Mouse (Mus musculus) lung, embryonic 15.5 days (tissue): ENCODE measurements at regions not wholly inside any gene's neighbourhood (a gene's known extent, or its start where the extent isn't known, plus 50 kb on each side); places are given as distances from the start of the nearest gene placed in this dataset.
A peak's percentile ranks its signal among the peaks of the same experiment; 100 is the strongest.

ENCODE experiments used
- ATAC-seq: fragments of 200-750 bp; cut with Nextera tagmentation; 2 replicates; pipeline ENCODE4 v1.8.0; 2017; ENCODE audit warnings: moderate number of reproducible peaks, borderline replicate concordance; ENCODE audit not compliant: low FRiP score, low TSS enrichment; ENCODE audit errors: extremely low read depth
- H3K27ac ChIP-seq: fragments of 300-500 bp; sonication (generic); 2 replicates; pipeline ENCODE4 v1.5.1; 2015; ENCODE audit warnings: moderate library complexity, mild to moderate bottlenecking, inconsistent platforms
- H3K27me3 ChIP-seq: fragments of 300-500 bp; sonication (generic); 2 replicates; pipeline ENCODE4 v1.6.1; 2015; ENCODE audit warnings: inconsistent platforms
- H3K36me3 ChIP-seq: fragments of 300-500 bp; sonication (generic); 2 replicates; pipeline ENCODE4 v1.6.1; 2015; ENCODE audit warnings: inconsistent platforms
- H3K4me1 ChIP-seq: fragments of 300-500 bp; sonication (generic); 2 replicates; pipeline ENCODE4 v1.6.1; 2015; ENCODE audit warnings: inconsistent platforms
- H3K4me2 ChIP-seq: fragments of 300-500 bp; sonication (generic); 2 replicates; pipeline ENCODE4 v1.6.1; 2015; ENCODE audit warnings: inconsistent platforms, mild to moderate bottlenecking, moderate library complexity
- H3K4me3 ChIP-seq: fragments of 300-500 bp; sonication (generic); 2 replicates; pipeline ENCODE4 v1.5.1; 2015; ENCODE audit warnings: mild to moderate bottlenecking, inconsistent platforms
- H3K9ac ChIP-seq: fragments of 300-500 bp; sonication (generic); 2 replicates; pipeline ENCODE4 v1.6.1; 2015; ENCODE audit warnings: inconsistent platforms
- H3K9me3 ChIP-seq: fragments of 300-500 bp; sonication (generic); 2 replicates; pipeline ENCODE4 v1.6.1; 2016; ENCODE audit warnings: inconsistent platforms
- WGBS: fragments of 180-500 bp; shearing (Covaris S2); methylation state at CpG from one replicate; pipeline ENCODE4 v1.1.7; 2015; 5-methylcytosine and 5-hydroxymethylcytosine counted together

- Histone ChIP-seq H3K27me3 (no peaks in the 10 kb centered on the region), H3K9ac (no peak overlapping the region), H3K4me3 (no peak overlapping the region), H3K27ac (no peak overlapping the region), H3K4me1 (no peaks in the 10 kb centered on the region), H3K36me3 (no peaks in the 10 kb centered on the region), H3K9me3 (no peaks in the 10 kb centered on the region), H3K4me2 (no peak overlapping the region)
- WGBS = 64% methylated on average over 2 of the region's 2 CpGs
- ATAC-seq = no peak
Observed at GRCm38 (mm10) chr1:152313480-152313879, 73.0 kb downstream of the Tsen15 start.

GRCm38 (mm10) chr1:152305461-152305860 is 81.0 kb downstream of the Tsen15 start:
- no peaks in the 10 kb centered on the region for H3K36me3 ChIP-seq
- ATAC-seq = no peak
- WGBS = 87% methylated on average over 3 of the region's 3 CpGs
- H3K4me1 ChIP-seq = no peaks in the 10 kb centered on the region
- no peak overlapping the region for H3K27ac ChIP-seq
- no peaks in the 10 kb centered on the region for H3K27me3 ChIP-seq
- no peak overlapping the region for H3K9ac ChIP-seq
- H3K9me3 ChIP-seq = no peaks in the 10 kb centered on the region
- H3K4me3 ChIP-seq = no peak overlapping the region
- H3K4me2 ChIP-seq = no peak overlapping the region

- H3K27me3 ChIP-seq = no peaks in the 10 kb centered on the region
- H3K4me2 ChIP-seq = no peak overlapping the region
- no peaks in the 10 kb centered on the region for H3K36me3 ChIP-seq
- WGBS = 57% methylated on average over 14 of the region's 14 CpGs
- H3K9ac ChIP-seq = no peak overlapping the region
- no peaks in the 10 kb centered on the region for H3K4me1 ChIP-seq
- no peak overlapping the region for H3K27ac ChIP-seq
- no peak for ATAC-seq
- no peak overlapping the region for H3K4me3 ChIP-seq
- no peaks in the 10 kb centered on the region for H3K9me3 ChIP-seq
Observed at GRCm38 (mm10) chr1:152304487-152305130, 81.9 kb downstream of the Tsen15 start.

- Histone ChIP-seq H3K9me3 (no peaks in the 10 kb centered on the region), H3K9ac (no peak overlapping the region), H3K27ac (no peak overlapping the region), H3K4me1 (no peaks in the 10 kb centered on the region), H3K36me3 (no peaks in the 10 kb centered on the region), H3K27me3 (no peaks in the 10 kb centered on the region), H3K4me2 (no peak overlapping the region), H3K4me3 (no peak overlapping the region)
- no peak for ATAC-seq
- WGBS = 80% methylated on average over 8 of the region's 8 CpGs
Observed at GRCm38 (mm10) chr1:152301355-152301754, 85.1 kb downstream of the Tsen15 start.

- Histone ChIP-seq H3K9ac (no peak overlapping the region), H3K27ac (no peak overlapping the region), H3K4me3 (no peak overlapping the region), H3K9me3 (no peaks in the 10 kb centered on the region), H3K27me3 (no peaks in the 10 kb centered on the region), H3K4me2 (no peak overlapping the region), H3K36me3 (no peaks in the 10 kb centered on the region), H3K4me1 (0 out of 2 replicates have a peak, but pooled peaks cover 6% of the 10 kb centered on the region)
- no peak for ATAC-seq
- WGBS = 86% methylated on average over 9 of the region's 9 CpGs
Observed at GRCm38 (mm10) chr1:152292196-152292736, 94.2 kb downstream of the Tsen15 start.

GRCm38 (mm10) chr1:152290768-152291167 is 95.7 kb downstream of the Tsen15 start:
- Histone ChIP-seq H3K4me1 (0 out of 2 replicates have a peak, but pooled peaks cover 6% of the 10 kb centered on the region), H3K9me3 (no peaks in the 10 kb centered on the region), H3K9ac (no peak overlapping the region; the same call in 1 of the 2 replicates), H3K4me3 (peak overlapping the region; percentile 20), H3K4me2 (peak overlapping the region; percentile 47), H3K36me3 (no peaks in the 10 kb centered on the region), H3K27ac (no peak overlapping the region), H3K27me3 (no peaks in the 10 kb centered on the region)
- ATAC-seq = peak; percentile 64; the same call in 1 of the 2 replicates
- 27% methylated on average over 7 of the region's 7 CpGs for WGBS

- no peak overlapping the region for H3K27ac ChIP-seq
- H3K9ac ChIP-seq = no peak overlapping the region
- no peaks in the 10 kb centered on the region for H3K9me3 ChIP-seq
- no peak overlapping the region for H3K4me2 ChIP-seq
- no peak overlapping the region for H3K4me3 ChIP-seq
- no peaks in the 10 kb centered on the region for H3K27me3 ChIP-seq
- H3K4me1 ChIP-seq = 0 out of 2 replicates have a peak, but pooled peaks cover 6% of the 10 kb centered on the region
- no peaks in the 10 kb centered on the region for H3K36me3 ChIP-seq
- 61% methylated on average over 15 of the region's 15 CpGs for WGBS
- ATAC-seq = no peak
Observed at GRCm38 (mm10) chr1:152287566-152288490, 98.7 kb downstream of the Tsen15 start.

GRCm38 (mm10) chr1:152286677-152287076 is 99.8 kb downstream of the Tsen15 start:
- Histone ChIP-seq H3K27ac (no peak overlapping the region), H3K9ac (no peak overlapping the region), H3K4me1 (0 out of 2 replicates have a peak, but pooled peaks cover 6% of the 10 kb centered on the region), H3K27me3 (no peaks in the 10 kb centered on the region), H3K36me3 (no peaks in the 10 kb centered on the region), H3K9me3 (no peaks in the 10 kb centered on the region), H3K4me3 (no peak overlapping the region), H3K4me2 (no peak overlapping the region)
- no peak for ATAC-seq
- WGBS = 69% methylated on average over 8 of the region's 8 CpGs

GRCm38 (mm10) chr1:152282106-152282505 is 104.4 kb downstream of the Tsen15 start:
- WGBS = 91% methylated on average over 11 of the region's 11 CpGs

GRCm38 (mm10) chr1:152281201-152281600 is 105.3 kb downstream of the Tsen15 start:
- no peak overlapping the region for H3K4me3 ChIP-seq
- no peak overlapping the region for H3K4me2 ChIP-seq
- no peak for ATAC-seq
- no peaks in the 10 kb centered on the region for H3K36me3 ChIP-seq
- WGBS = 68% methylated on average over 8 of the region's 8 CpGs
- no peak overlapping the region for H3K9ac ChIP-seq
- no peaks in the 10 kb centered on the region for H3K27me3 ChIP-seq
- H3K4me1 ChIP-seq = no peaks in the 10 kb centered on the region
- no peaks in the 10 kb centered on the region for H3K9me3 ChIP-seq
- H3K27ac ChIP-seq = no peak overlapping the region

More at GRCm38 (mm10) chr1:152282106-152282505, 104.4 kb downstream of the Tsen15 start:
- H3K36me3 ChIP-seq = no peaks in the 10 kb centered on the region
- H3K9me3 ChIP-seq = no peaks in the 10 kb centered on the region
- no peak overlapping the region for H3K9ac ChIP-seq
- ATAC-seq = no peak
- no peaks in the 10 kb centered on the region for H3K27me3 ChIP-seq
- no peak overlapping the region for H3K4me3 ChIP-seq
- no peaks in the 10 kb centered on the region for H3K4me1 ChIP-seq
- H3K27ac ChIP-seq = no peak overlapping the region
- H3K4me2 ChIP-seq = no peak overlapping the region

- no peak overlapping the region for H3K4me3 ChIP-seq
- no peak for ATAC-seq
- no peaks in the 10 kb centered on the region for H3K36me3 ChIP-seq
- no peaks in the 10 kb centered on the region for H3K4me1 ChIP-seq
- 26% methylated on average over 1 of the region's 1 CpGs for WGBS
- H3K27me3 ChIP-seq = no peaks in the 10 kb centered on the region
- H3K4me2 ChIP-seq = no peak overlapping the region
- H3K9me3 ChIP-seq = no peaks in the 10 kb centered on the region
- H3K27ac ChIP-seq = no peak overlapping the region
- H3K9ac ChIP-seq = no peak overlapping the region
Observed at GRCm38 (mm10) chr1:152280014-152280413, 106.5 kb downstream of the Tsen15 start.

- H3K9ac ChIP-seq = no peak overlapping the region
- H3K36me3 ChIP-seq = no peaks in the 10 kb centered on the region
- H3K27ac ChIP-seq = no peak overlapping the region
- H3K9me3 ChIP-seq = no peaks in the 10 kb centered on the region
- H3K4me2 ChIP-seq = no peak overlapping the region
- no peaks in the 10 kb centered on the region for H3K4me1 ChIP-seq
- no peak for ATAC-seq
- H3K4me3 ChIP-seq = no peak overlapping the region
- 95% methylated on average over 24 of the region's 24 CpGs for WGBS
- no peaks in the 10 kb centered on the region for H3K27me3 ChIP-seq
Observed at GRCm38 (mm10) chr1:152275011-152275410, 111.5 kb downstream of the Tsen15 start.
